Mouse (Mus musculus) megakaryocyte progenitor cell, adult 5-6 weeks (primary cell): ENCODE measurements around the gene Itgav. TPM values are rescaled to one million over a fixed set of nuclear protein-coding genes. Genes with fewer than 3 reads are reported as not detected.

Experiments used
- ATAC-seq: replicated peaks from 2 replicates; pipeline ENCODE4 v1.8.0; 2016; ENCODE audit warnings: mild to moderate bottlenecking, moderate TSS enrichment, inconsistent platforms; ENCODE audit not compliant: poor library complexity
- total RNA-seq, 2 experiments: library from RNA; stranded (forward) in 1 of 2; stranded (reverse) in 1 of 2; fragments of 157-497, 149-512 nt in 1 of 2; fragments of 200-1000 nt in 1 of 2; gene quantifications; 2 replicates each; pipeline versions ENCODE4 v1.2.3 to v1.2.4; 2015 to 2017

The Itgav gene
- total RNA-seq, 2 experiments from 2014 or later: 9.5 to 30.9 TPM

DNA sequence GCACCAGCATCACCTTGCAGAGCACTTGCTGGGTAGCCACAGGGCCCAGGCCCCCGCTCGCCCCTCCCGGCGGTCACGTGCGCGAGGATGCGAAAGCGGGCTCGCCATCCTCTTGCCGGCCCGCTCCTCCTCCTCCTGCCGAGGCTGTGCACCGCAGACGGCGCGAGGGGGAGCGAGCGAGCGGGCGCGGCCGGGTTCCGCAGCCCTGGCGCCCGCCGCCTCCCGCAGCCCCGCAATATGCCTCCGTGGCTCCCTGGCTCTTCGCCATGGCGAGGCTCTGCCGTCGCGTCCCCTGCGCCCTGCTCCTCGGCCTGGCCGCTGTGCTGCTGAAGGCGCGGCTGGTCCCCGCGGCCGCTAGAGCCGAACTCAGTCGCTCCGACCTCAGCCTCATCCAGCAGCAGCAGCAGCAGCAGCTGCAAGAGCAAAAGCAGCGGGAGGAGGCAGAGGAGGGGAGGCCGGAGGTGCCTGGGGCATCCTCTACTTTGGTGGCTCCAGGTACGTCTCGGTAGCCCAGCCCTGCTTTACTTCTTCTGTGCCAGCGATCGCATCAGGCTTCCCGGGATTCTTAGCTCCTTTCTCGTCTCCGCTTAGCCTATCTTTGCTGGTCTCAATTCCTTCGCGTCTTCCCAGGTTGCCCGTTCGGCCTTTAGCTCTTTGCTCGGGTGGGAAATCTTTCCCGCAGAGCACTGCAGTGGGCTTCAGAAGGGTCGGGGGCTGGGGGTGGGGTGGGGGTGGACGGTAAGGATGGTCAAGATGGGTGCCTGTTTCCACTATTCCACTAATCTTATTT lies 88.5 kb downstream of the Itgav start, which contains the start of gene Fam171b:
Gene Fam171b, plus strand, starts transcription at position 154 of the 790 bp plus-strand sequence.
- peak; percentile 90 for ATAC-seq

DNA sequence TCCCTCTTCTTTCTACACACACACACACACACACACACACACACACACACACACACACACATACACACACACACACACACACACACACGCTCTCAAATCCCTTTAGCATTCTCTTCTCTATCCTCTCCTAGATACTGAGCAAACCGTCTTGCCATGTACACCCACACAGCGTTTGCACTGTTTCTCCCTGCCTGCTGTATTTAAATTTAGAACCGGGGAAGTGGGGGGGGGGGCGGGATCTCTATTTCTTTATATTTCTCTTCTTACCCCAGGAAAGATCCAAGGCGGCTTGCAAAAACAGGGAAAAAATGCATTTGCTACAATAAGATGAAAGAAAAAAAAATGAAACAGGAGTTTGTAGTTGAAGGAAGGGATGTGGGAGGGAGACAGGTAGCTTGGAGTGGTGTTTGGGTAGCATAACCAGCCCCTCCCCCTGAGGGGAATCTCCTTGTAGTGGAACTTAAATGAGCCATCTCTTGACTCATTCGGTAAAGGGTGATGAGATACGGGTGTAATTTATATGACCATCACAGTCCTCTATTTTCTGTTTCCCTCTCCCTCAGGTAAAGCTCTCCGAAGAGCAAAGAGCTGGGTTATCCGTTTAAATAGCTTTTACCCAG lies 89.2 kb downstream of the Itgav start:
- ATAC-seq: no peak

DNA sequence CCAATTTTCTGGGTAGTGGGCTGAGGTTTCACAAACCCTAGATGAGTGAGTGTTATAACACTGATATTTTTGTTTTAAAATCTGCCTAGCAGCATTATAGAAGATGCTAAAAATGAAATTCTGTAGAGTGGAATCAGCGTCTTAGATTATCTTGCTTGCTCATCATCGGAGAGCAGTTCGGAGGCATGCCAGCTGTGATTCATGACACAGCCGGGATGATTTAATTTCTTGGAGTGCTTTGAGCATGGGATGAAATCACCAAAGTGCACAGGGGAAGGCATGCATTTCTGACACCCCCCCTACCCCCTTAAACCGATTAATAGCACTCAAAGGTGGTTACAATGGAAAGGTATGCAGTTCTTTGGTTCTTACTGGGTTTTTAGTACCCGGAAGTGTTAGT lies 89.8 kb downstream of the Itgav start:
- ATAC-seq: no peak

DNA sequence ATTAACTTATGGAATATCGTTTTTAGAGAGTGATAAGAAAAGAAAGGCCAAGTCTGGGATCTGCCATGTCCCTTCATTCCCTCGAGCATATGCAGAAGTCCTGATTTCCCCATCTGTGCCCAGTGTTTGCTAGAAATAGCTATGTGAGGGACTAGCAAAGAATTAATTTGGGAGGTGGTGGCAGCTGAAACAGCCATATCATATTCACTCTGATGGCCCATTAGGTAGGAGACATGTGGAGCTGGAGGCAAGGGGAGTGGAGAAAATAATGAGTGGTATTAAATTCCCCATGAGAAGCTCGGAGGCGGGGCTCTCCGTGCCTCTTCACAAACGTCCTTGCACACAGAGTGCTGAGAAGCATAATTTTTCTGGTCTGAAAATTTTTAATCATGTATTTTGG lies 92.0 kb downstream of the Itgav start:
- ATAC-seq: no peak

DNA sequence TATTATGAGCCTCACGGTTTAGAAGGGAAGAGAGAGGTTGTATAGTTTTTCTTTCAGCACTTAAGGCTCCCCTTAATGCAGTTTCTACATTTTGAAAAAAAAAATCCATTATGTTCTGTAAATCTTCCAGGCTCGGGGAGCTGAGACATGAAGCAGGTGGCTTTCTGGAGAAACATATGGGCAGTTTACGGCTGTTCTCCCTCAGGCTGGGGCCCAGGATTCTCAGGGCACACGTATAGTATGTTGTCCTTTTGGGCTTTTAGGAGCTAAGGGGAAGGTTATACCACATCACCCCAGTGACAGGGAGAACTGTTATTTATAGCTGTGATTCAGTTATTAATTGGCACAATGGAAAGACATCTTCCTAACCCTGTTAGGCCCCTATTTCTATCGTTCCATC lies 101.0 kb downstream of the Itgav start:
- ATAC-seq: no peak

DNA sequence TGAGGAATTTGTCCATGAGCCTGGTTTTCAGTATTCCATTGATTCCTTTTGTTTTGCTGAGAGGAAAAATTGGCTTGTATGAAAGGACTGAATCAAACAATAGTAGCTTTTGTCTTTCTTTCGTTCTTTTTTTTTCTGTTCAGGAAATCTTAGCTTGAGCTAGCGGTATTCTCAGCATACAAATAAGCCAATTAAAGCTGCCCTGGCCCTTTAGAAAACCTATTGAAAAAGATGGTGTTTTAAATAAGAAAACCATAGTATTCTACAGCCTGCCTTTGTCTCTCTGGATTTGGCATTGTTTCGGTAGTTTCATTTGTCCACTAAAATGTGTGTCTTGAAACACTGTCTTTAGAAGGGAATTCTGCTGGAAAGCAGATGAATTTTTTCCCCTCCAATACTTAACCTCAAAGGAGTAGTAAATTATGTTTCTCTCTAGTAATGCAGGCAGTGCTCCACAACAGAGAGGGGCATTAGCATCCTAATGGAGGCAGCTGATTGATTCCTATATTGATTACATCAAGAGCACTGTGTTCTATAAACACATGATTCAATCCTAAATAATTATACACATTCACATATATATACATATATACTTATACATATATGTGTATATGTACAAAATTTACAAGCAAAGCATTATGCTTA lies 104.8 kb downstream of the Itgav start:
- ATAC-seq: no peak

DNA sequence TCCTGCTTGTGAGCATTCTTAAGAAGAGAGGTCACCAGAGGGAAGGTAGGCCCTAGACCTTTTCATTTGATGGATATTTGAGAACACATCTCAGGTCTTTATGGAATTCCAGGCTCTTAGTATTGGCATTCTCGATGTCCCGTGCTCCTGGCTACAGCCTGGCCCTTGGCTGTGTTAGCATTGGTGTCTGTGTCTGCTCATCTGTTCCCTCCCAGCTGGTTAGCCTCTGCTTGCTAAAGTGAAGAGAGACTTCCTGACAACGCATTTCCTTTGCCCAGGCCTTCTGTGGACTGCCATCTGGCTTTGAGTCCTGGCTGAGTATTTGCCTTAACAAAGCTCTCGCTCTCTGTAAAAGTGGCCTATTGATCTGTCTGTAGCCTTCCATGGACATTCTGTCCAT lies 108.7 kb downstream of the Itgav start:
- ATAC-seq: no peak

DNA sequence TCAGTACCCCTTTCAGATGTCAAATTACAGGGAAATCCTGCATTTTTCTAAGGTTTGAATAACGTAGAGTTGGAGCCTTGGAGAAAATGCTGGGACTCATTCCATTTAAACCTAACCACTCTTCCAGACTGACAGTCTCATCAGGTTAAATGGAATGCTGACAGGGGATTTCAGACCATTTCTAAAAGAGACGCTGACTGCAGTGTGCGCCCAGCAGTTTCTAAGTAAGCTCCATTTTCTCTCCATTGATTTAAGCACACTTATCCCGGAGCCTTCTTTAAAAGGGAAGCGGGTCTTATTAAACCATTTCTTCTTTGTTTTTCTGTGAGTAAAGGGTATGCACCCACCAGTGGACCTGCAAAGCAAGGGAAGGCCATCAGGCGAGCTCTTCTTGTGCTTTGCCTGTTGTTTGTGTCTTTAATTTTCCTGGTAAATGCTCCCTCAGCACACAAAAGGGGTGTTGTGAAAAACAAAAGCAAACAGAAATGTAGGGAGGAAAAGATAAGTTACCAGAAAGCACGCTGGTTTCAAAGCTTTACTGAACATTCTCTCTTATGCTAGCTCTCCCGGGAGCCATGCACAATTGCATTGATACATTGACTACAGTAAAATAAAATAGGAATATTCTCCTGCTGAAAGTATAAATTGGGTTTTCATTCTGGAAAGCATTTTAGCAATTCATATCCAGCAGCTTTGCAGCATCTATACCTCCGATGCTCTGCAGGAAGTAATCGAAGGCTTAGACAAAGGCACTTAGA lies 111.3 kb downstream of the Itgav start:
- no peak for ATAC-seq

DNA sequence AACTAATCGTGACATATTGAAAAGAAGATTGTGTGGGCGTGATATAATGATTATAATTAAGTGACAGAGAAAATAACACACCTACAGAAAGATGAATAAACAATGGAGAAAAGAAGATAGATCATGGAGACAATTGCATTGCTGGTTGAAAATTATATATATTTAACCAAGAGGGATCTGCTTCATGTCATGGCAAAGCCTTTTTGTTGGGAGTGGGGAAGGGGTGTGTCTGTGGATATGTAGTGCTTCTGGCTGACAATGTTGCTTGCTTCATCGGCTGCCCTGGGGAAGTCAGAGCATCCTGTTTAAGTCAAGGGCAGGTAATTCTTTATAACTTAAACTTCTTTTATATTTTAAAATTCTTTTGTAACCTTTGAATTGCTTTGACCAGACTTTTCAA lies 124.3 kb downstream of the Itgav start:
- no peak for ATAC-seq

DNA sequence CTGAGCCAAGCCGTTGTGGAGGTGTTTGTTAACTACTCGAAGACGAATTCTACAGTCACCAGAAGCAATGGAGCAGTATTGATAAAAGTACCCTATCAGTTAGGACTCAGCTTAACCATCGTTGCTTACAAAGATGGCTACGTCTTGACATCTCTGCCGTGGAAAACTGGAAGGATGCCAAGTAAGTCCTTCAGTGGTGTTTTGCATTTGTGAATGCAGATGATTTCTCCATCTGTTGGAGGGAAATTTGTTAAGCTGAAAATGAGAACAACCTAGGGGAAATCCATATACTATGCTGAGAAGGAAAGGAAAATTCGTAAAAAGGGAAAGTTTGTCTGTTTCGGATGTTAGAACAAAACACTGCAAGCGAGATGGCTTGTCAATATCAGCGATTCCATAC lies 129.2 kb downstream of the Itgav start:
- no peak for ATAC-seq

DNA sequence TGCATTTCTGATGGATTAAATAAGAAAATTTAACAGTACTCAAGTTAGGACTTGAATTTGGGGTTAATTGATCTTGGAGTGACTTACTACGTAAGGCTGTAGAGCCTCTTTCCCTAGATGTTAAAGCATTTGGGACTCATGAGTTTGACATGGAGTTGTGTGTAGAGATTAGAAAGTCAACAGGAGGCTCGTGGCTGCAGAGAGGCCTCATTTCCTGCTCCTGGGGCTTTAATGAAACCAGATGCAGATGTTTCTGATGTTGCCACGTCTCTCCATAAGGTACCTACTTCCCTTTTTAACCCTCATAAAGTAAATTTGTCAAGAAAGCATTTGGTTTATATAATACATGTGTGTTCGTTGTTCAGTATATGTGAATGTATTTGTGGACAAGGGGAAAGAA lies 132.0 kb downstream of the Itgav start:
- peak; percentile 71 for ATAC-seq

Other genes starting within 250 kb of the Itgav start
- 164 and 174 TPM in 2 replicates for gene Zc3h15, start 80.0 kb upstream of the Itgav start, total RNA-seq (2015)
- 130 and 179 TPM in 2 replicates for gene Zc3h15, start 80.0 kb upstream of the Itgav start, total RNA-seq (2017)
- gene Fam171b, start 88.2 kb downstream of the Itgav start, total RNA-seq (2015): not detected in 2 replicates
- not detected in 2 replicates for gene Fam171b, start 88.2 kb downstream of the Itgav start, total RNA-seq (2017)
- gene Zswim2, start 216.8 kb downstream of the Itgav start, total RNA-seq (2015): not detected in 2 replicates
- not detected in 2 replicates for gene Zswim2, start 216.8 kb downstream of the Itgav start, total RNA-seq (2017)
- not detected in 2 replicates for gene Gm13698, start 231.3 kb downstream of the Itgav start, total RNA-seq (2015)
- 0.07 and 0.08 TPM in 2 replicates for gene Gm13698, start 231.3 kb downstream of the Itgav start, total RNA-seq (2017)
- gene Gm13693, start 237.1 kb downstream of the Itgav start, total RNA-seq (2015): not detected in 2 replicates
- gene Gm13693, start 237.1 kb downstream of the Itgav start, total RNA-seq (2017): 0.07 and 0.08 TPM in 2 replicates
- gene Gm13695, start 242.9 kb downstream of the Itgav start, total RNA-seq (2015): not detected in 2 replicates
- gene Gm13695, start 242.9 kb downstream of the Itgav start, total RNA-seq (2017): not detected in 2 replicates
- gene Gm13696, start 248.7 kb downstream of the Itgav start, total RNA-seq (2015): not detected in 2 replicates
- 0.07 and 0.08 TPM in 2 replicates for gene Gm13696, start 248.7 kb downstream of the Itgav start, total RNA-seq (2017)